Mouse (Mus musculus): Measurements from ENCODE around the gene Hist1h2bb.
A peak's percentile ranks its signal among the peaks of the same experiment; 100 is the strongest.
"Not testable (repeated sequence)": the region's sequence is repeated elsewhere in the genome, so short reads cannot be mapped to it uniquely, and the experiment has no call there.

Gene Hist1h2bb

DNA sequence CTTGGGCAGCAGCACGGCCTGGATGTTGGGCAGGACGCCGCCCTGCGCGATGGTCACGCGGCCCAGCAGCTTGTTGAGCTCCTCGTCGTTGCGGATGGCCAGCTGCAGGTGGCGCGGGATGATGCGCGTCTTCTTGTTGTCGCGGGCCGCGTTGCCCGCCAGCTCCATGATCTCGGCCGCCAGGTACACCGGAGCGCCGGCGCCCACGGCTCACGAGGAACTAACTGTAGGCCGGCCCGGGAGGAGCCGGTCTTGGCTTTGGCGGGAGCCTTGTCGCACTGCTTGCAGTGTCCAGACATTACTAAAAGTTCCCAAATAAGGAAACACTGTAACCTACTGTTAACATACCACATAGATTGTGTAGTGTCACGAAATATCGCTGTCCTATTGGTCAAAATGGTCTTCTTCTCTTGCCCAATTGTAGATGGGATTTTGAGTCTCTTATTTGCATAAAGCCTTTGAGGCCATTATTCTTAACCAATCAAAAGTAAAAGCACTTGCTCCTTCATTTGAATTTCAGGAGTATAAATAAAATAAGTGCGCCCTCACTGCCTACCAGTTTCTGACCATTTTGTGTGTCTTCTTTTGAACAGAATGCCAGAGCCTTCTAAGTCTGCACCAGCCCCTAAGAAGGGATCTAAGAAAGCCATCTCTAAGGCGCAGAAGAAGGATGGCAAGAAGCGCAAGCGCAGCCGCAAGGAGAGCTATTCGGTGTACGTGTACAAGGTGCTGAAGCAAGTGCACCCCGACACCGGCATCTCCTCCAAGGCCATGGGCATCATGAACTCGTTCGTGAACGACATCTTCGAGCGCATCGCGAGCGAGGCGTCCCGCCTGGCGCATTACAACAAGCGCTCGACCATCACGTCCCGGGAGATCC is at the start of gene Hist1h2bb:
Gene Hist1h2bb, plus strand, starts transcription at position 534 of the 880 bp plus-strand sequence.
- peak; percentile 63 to 76 for DNase-seq

DNA sequence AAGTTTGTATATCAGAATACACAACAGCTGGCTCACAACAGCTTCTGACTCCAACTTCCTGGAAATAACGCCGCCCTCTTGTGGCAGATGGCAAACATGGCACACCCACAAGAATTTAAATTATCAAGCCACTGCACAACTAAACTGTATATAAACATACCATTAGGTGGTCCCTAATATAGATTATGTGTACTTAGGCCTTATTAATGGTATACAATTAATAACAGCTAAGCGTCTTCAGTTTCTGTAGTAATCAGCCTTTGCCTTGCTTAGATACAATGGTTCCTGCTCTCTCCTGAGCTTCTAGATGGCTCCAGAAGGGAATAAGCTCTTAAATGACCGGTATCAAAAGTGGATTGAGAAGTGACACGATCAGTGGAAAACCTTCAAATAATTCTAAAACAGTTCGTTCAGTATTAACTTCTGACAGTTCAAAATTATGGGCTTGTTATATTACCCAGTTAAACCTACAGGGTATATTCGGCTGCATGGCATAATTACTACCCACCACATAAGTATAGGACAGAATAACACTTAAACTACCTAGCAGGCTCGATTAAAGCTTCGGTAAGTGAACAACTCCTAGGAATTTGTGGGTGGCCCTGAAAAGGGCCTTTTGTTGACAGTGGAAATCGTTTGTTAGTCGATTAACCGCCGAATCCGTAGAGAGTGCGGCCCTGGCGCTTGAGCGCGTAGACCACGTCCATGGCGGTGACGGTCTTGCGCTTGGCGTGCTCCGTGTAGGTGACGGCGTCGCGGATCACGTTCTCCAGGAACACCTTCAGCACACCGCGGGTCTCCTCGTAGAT is 48.8 kb upstream of the Hist1h2bb start:
- peak; percentile 57 to 67 for DNase-seq

DNA sequence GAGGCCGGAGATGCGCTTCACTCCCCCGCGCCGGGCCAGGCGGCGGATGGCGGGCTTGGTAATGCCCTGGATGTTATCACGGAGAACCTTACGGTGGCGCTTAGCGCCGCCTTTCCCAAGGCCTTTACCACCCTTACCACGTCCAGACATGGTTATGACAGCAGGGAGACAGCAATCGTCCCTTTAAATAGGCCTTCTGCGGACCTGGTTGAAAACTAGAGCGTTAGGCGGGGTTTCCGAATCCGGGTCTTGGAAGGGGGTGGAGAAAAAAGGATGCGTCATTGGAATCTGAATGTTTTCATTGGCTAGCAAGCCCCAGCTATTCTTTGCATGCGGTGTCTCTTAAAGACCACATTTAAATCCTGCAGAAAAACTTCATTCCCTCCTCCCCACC is 48.2 kb upstream of the Hist1h2bb start, which contains the start of gene Hist1h4c:
Gene Hist1h4c, minus strand, starts transcription at position 155 of the 394 bp plus-strand sequence.
- DNase-seq: peak; percentile 99

DNA sequence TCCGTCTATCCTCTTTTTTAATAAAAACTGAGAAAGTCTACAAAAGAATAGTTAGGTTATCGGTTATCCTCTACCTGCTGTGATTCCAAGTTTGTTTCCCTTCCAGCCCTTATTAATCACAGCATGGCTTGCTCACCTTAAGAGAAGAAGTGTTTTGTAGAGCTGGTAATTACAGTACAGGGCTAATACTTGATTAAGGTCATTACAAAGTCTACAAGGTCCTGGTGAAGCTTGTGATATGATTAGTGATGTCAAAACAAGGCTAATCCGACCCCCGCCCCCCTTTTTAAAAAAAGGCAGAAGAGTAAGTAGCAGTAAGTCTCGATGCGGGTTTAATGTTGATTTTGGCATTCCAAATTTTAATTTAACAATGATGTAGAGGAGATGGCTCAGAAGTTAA is 47.5 kb upstream of the Hist1h2bb start:
- DNase-seq: peak in 1 of 2 experiments; percentile 10

DNA sequence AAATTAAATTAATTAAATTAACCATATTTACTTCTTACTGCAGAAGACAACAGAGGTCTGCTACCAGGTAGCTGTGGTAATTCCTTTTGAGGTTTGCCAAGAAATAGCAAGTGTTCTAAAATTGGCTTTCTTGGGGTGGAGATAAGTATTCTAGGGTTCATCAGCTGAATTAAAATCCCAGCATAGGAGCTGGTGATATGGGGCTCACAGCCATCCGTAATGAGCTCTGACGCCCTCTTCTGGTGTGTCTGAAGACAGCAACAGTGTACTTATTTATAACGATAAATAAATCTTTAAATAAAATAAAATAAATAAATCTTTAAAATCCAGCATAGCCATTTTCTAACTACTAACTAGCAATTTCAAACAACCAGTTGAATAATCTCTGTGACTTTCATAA is 46.8 kb upstream of the Hist1h2bb start:
- no peak for DNase-seq

DNA sequence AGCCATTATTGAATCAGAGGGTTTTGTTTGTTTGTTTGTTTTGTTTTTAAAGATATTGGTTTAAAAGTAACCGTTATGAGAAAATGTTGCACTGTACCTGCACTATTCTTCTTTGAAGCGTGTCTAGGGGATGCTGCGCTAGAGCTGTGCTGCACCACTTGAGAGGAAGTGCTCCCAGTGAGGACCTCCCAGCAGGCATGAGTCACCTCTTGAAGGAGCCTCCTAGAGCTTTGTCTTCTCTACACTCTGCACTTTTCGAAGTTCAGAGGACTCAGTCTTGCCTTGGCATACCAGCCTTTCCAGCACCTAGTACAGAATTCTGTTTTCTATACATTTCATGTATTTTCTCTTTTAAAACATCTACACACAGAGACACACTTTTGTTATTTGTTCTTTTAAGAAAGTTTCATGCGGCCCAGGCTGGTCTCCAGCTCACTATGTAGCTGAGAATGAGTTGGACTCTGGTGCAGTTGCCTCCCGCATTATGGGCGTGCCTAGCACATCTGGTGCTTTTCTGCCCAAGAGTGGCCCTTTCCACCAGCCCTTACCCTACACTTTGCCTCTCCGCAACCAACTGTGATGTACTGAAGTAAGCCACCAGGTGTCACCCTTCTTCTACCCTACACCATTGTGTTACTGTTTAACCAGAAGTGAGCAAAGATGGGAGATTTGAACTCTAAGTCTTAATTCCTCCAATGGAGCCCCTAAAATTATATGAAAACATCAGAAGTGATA is 45.6 kb upstream of the Hist1h2bb start:
- peak; percentile 74 to 80 for DNase-seq

DNA sequence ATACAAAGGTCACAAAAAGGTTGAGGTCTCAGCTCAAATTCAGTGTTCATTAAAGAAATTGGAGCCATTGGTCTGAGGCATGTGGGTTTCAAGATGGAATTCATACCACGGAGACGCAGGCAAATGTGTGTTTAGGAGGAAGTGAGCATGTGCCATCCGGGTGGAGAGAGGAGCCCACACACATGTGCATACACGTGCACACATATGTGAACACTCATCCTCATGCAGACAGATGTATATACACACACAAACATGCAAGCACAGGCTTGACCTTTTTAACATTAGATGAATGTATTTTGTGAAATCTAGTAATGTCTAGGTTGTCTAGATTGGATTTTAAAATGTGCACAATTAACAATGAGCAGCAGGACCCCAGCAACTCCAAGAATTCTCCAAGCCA is 44.3 kb upstream of the Hist1h2bb start:
- no peak for DNase-seq

DNA sequence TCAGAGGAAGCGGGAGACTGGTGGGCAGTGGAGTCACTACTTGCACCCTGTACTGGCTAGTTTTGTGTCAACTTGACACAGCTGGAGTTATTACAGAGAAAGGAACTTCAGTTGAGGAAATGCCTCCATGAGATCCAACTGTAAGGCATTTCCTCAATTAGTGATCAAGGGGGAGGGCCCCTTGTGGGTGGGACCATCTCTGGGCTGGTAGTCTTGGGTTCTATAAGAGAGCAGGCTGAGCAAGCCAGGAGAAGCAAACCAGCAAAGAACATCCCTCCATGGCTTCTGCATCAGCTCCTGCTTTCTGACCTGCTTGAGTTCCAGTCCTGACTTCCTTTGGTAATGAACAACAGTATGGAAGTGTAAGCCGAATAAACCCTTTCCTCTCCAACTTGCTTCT is 43.7 kb upstream of the Hist1h2bb start:
- DNase-seq: not testable (repeated sequence)

DNA sequence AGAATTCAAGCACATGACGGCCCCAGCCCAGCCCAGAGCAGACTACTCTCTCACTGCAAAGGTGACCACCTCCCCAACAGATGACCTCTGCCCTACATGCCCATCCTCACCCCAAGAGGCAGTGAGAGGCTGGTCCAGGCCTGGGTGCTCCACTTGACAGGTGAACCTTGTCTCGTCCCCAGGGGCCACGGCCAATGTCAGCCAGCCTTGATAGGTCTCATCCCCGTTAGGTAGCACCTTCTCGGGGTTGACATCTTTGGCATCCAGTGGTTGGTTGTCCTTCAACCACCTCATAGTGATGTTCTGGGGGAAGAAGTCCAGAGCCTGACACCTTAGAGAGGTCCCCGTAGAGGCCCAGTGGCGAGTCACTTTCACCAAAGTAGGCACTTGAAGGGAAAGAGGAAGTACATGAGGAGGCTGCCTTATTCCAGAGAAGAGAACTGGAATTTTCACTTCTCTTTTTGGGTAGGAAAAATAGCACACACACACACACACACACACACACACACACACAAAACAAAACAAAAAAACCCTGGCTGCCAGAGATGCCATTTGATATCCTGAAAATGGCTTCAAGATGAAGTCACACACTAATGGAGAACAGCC is 40.7 kb upstream of the Hist1h2bb start:
- DNase-seq: no peak

DNA sequence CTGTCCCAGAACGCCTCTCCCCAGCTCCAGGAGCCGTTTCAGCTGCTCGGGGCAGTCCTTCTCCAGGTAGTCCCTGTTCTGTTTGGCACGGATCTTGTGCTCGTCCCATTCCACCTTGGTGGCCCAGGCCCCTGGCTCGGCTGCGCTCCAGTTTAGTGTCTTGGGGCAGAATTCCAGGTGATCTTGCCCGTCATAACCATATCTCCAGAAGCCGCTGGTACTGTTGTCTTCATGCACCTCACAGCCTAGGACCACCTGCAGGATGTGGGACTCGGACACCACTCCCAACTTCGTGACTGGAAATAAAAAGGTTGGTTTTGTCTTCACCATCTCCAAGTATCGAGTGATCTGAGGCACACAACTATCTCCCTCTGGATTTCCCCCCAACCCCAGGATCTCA is 39.8 kb upstream of the Hist1h2bb start:
- DNase-seq: no peak

DNA sequence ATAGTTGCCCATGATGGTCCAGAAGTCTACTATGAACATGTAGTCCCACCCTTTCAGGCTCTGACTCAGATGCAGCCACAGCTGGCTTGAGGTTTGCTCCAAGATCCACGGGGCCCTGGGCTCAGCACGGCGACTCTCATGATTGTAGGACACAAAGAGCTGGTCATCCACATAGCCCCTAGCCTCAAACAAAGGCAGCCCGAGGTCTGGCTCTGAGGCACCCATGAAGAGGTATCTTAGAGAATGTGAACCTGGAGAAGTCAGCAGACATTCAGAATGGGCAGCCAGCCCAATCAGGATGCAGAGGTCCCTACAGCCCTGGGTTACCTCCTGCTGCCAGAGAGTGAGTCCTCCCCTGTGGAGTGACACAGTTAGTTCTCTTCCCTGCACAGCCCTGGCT is 38.5 kb upstream of the Hist1h2bb start:
- DNase-seq: no peak

DNA sequence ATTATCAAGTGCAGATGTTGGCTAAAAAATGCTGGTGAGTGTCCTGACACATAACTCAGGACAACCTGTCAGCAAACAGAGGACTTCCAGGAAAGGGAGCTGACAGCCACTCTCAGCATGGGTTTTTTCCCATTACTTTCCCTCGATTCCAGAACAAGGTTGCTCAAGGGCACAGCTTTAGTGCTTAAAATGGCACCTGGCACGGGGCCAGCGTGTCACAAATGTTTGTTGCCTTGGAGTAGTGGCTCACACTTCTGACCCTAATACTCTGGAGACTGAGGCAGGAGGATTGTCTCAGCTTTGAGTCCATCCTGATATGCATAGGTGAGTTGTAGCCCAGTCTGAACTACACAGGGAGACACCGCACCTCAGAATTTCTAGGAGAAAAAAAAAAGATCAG is 37.9 kb upstream of the Hist1h2bb start:
- DNase-seq: no peak

DNA sequence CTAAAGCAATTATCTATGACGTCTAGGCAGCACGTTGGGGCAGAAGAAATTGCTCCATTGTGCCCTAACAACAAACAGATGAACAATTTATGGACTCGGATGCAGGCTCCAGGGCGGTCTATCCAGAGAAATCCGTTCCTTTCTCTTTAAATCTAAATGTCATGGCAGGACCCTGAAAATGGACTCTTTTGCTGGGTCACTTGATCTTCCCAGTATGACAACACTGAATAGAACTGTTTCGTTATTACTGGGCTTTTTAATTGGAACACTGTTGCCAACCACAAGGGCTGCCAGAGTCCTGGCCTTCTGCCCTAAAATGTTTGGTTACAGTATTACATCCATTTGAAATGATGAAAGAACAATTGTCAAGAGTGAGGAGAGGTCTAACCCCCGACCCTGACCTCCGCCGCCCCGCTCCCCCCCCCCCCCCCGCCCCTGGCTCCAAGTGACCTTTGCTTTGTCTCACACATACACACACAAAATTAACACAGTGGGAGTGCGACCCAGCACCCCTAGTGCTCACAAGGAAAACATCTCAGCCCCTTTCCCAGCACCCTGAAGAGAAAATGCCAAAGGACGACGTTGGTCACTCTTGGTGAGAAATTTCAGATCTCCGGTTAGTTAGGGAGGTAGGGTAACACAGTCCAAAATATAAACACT is 36.7 kb upstream of the Hist1h2bb start:
- DNase-seq: peak; percentile 29 to 40

DNA sequence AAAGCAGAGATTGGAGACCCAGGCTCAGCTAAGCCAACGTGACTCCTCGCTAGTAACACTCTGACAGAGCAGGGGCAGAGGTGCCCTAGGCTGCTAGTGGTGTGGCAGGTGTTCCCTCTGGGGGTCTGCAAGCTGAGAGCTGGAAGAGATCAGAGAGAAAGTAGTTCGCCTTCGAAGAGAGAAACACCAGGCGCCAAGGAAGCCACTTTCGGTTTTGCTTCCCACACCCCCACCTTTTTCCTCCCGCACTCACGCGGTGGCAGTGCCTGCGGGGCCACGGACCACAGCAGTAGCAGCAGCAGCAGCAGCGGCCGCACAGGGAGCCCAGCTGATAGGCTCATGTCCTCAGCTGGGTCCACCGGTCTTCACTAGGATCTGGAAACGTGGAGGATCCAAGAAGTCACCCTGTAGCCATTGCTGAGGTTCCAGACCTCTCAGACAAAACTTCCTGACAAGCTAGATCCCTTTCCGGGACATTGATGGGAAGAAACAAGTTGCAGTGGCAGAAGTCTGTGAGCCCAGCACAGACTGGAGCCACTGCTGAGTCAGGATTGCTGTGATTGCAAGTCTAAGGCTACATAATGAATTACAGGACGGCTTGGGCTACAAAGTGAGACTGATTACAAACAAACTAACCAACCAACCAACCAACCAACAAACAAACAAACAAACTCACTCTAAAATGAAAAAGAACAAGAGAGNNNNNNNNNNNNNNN is 36.0 kb upstream of the Hist1h2bb start, which contains the start of gene Hfe:
Gene Hfe, minus strand, starts transcription at position 481 of the 716 bp plus-strand sequence.
- DNase-seq: peak; percentile 33

DNA sequence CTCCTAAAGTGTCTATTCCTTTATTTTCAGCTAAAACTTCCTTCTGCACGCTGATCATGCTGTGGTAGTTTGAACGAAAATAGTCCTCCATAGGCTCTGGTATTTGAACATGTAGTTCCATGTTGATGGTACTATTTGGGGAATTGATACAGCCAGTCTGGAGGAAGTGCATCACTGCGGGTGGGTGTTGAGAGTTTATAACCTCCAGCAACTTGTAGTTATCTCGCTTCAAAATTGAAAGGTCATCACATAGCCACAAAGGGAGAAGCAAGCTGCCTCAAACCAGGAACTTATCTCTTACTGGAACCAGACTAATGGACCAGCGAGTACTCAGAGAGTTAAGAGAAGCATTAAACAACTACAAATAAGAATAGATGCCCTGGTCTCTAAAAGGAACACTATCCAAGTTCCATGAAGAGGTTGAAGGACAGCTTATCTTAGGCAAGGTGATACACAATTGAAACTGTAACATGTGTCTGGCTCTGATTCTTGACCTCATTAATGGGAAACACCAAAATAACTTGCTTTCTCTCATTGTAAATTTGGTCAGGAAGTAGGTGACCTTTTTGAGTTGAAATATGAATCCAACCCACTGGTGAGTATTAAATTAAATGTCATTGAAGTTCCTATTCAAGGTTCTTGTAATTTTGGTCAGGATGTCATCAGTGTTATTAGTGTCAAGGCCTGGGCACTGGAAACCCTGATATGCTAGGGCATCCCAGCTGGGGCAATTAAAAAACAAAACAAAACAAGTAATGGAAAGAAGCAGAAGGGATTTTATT is 30.1 kb upstream of the Hist1h2bb start:
- no peak for DNase-seq

DNA sequence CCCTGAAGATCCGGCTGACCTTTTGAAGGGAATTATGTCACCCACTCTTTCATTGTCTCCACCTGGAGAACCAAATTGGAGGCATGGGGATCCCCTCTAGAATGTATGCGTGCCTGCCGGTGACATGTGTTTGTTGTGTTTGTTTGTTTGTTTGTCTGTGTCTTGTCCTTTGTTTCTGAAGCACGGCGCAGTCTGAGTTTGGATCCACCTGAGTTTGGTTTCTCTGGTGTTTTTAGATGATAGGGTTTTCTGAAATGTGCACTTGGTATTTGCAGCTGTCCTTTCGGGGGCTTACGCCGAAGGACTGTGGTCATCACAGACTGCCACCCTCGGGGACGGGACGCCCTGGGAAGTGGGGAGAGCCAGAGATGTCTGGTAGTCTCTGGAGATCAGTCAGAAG is 29.4 kb upstream of the Hist1h2bb start:
- no peak for DNase-seq

DNA sequence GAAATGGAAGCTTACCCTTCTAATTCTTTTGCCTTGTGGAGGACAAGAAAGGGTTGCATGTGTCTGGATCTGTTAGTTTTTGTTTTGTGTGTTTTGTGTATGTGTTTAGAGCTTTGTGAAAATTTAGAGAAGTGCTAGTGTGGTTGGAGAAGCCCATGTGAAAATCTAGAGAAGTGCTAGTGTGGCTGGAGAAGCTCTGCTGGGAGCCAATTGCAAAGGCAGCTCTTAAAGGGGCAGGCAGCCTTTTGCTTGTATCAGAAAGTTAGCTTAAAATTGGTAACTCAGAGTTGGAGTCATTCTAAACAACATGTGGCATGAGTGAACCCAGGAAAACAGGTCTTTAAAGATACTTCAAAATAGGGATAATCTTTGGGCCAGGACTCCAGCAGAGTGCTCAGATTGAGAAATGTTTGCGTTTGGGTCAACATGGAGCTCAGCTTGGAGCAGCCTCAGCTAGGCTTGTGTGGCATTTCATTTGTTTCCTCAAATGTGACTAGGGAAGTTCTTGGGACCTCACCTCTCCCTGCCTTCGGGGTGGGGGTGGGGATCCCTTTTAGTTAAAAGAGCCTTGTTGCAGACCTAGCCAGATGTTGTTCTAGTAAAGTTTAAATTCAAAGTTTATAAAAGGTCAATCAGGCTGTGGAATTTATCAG is 28.8 kb upstream of the Hist1h2bb start:
- not testable (repeated sequence) for DNase-seq

DNA sequence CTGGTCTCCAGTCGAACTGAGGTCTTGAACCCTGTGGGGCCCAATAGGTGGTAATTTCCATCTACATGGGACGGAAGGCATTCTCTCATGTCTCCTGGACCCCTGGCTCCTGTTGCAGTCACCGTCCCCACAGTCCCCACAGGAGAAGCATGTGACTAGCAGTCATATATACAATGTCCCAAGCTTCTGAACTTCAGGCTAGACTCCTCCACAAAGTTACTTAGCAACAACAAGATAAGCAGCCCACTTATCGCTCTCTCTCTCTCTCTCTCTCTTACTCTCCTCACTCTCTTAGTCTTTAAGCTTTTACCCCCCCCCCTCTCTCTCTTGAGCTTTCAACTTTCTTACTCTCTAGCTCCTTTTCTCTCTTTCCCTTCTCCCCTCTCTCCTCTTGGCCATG is 22.3 kb upstream of the Hist1h2bb start:
- no peak for DNase-seq

DNA sequence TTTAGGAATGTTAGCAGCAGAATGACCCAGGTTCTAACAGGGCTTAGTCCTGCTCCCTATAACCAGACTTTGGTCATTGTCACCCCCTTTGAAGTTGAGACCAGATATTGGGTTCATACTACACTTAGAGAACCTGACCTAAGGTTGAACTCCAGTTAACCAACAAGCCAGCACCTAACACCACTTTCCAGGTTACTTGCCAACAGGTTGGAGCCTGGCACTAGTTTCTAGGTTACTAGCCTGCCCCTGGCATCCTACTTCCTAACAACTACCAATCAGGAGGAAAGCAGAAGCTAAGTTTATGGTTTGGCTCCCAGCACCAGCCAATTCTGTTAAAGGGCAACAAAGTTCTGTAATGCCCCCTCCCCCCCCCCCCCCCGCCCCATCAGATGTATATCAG is 21.3 kb upstream of the Hist1h2bb start:
- no peak for DNase-seq

Measured in cerebellum, postnatal 10 days (tissue).